Mouse (Mus musculus) cerebellum, adult 2 months (tissue): ENCODE results near the gene Tbc1d13.

Experiments
- CTCF ChIP-seq: fragments of 200-500 bp; IDR thresholded peaks from 2 replicates; pipeline ENCODE4 v1.5.1; 2011; ENCODE audit warnings: low read depth, mild to moderate bottlenecking, control low read depth, low read length, moderate library complexity, borderline replicate concordance; ENCODE audit not compliant: insufficient read depth
- POLR2A ChIP-seq: fragments of 200-500 bp; IDR thresholded peaks from 2 replicates; pipeline ENCODE4 v1.6.1; 2011; ENCODE audit warnings: low read length, control low read depth, borderline replicate concordance; ENCODE audit not compliant: insufficient read depth

DNA sequence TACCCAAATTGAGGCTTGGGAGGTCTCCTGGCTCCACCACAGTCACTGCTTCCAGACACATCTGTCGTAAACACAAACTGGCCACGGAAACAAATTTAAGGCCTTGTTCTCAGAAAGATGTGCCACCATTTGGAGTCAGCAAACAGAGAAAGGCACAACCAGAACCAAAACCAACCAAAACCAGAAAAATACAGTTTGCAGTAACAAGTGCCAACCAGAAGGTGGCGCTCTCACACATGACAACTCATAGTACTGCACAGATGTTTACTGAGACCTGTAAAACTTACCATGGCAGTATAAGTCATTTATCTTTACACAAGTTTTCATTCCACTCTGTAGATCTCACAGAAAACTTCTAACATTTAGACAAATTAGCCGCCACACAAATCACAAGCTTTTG, 33.1 kb downstream of the Tbc1d13 start:
- no peak for TF ChIP-seq POLR2A
- TF ChIP-seq CTCF: no peak
